Mouse (Mus musculus): Measurements from ENCODE around the gene Gm14685.
"Not testable (repeated sequence)": the region's sequence is repeated elsewhere in the genome, so short reads cannot be mapped to it uniquely, and the experiment has no call there.

Gene Gm14685

DNA sequence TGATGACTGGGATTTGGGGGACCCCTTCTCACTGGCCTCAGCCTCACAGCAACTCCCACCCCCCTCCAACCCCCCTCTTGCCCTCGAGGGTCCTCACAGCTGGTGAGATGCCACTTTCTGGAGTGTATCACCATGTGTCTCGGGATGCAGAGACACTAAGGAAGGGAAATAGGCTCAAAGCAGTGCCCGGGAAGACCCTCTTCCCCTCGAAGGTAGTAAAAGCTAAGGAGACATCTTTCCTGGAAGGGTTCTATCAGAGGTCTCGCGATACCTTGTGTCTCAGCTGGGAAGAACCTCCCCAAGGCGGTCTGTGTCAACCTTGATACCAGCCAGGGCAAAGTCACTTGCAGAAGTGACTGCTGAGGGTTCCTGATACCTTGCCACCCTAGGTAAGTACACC lies at the start of gene Gm14685:
Gene Gm14685, plus strand, starts transcription at position 301 of the 400 bp plus-strand sequence.
- DNase-seq (ENCODE audit: extremely low read depth, low read depth, low spot score) = not testable (repeated sequence)

DNA sequence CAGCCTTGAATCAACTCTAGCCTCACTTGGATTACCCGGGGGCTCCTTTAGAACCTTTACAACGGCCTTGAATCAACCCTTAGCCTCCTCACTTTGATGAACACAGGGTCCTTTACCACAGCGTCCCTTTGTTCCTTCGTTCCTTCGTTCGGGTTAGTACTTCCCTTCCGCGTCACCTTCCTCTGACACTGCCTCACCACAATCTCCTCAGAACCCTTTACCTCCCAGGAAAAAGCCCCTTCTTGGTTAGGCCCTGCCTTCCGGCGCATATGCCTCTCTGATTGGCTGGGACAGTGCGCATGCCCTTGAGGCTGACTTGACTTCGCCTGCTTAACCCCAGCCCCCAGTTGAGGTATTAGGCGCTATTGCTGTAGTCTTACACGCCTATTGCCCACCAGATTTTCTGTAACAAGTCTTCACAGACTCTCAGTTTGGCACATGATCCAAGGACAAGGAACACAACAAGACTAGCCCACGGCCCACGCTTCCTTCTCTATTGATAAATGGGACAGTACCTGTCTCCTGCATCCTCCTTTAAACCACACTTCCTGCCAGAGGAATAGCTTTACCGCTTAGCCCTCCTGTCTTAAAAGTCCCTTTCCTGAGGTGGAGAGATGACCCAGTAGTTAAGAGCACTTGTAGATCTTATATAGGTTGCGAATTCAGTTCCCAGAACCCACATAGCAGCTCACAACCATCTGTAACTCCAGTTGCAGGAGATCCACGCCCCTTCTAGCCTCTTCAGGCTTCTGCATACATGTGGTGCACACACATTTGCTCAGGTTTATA lies 34.4 kb upstream of the Gm14685 start, which contains the start of gene Xlr4a:
Gene Xlr4a, minus strand, starts transcription at position 212 of the 789 bp plus-strand sequence.
- DNase-seq (ENCODE audit: extremely low read depth, low read depth, low spot score) = not testable (repeated sequence)

DNA sequence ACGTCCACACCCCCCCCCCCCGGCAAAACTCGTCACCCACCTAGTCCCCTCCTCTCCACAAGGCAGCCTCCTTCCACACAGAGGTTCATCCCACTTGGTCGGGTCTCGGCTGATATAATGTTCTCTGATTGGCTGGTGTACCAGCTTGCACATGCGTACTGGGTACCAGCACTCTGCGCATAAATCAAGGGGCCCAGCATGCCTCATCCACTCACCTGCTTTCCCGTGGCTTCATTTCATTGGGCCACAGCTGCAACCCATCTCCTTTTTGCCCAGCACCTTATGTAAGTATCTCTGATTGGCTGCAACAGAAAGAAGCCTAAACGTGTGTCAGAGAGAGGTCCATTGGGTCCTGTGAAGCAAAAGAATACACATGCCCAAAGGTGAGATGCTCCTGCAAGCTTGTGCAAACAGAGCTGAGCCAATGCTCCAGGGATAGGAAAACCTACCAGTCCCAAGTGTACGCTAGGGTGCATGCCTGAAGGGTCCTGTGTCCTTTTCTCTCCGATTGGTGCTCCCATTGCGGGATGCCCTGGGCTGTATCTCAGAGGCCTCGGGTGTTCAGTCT lies 19.8 kb upstream of the Gm14685 start, which contains the start of gene Xlr3a:
Gene Xlr3a, minus strand, starts transcription at position 155 of the 568 bp plus-strand sequence.
- not testable (repeated sequence) for DNase-seq (ENCODE audit: extremely low read depth, low read depth, low spot score)

DNA sequence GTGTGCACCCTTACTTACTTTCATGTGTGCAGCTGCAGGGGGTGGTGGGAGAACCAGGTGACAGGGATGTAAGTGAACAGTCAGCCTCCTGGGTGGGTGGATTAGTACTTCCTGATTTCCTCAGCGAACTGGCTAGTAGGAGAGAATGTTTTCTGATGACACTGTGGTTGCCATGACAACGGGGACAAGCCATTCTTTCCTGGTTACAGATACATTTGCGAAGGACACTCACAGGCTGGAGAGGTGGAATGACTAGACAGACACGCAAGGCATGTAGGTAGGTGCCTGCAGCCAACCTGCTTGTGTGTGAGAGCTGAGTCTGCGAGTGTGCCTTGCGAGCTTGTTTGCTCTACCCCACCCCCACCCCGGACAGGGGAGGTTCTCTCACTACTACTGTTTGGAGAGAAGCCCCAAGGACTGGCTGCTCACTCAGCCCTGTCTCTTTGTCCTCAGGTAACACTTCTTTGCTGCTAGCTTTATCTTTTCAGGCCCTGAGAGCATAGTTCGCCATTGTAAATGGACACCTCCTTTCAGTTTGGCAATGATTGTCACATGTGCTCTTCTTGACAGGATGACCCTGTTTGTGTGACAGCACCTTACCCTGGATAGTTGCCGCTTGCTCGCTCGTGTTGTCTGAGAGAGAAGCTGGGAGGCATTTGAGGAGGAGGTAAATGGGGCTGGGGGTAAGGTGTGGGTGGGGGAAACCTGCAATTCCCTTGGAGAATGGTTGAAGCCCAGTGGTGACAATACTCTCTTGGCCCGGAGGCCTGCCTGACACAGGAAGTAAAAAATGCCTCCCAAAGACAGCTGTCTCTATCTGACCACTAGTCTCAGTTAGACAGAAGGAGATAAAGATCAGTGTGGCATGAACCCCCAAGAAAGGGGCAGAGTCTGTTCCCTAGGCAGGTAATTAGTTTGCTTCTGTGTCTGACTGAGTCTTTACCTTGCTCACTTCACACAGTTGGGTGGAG lies 6.3 kb downstream of the Gm14685 start:
- DNase-seq (ENCODE audit: extremely low read depth, low read depth, low spot score) = not testable (repeated sequence)

DNA sequence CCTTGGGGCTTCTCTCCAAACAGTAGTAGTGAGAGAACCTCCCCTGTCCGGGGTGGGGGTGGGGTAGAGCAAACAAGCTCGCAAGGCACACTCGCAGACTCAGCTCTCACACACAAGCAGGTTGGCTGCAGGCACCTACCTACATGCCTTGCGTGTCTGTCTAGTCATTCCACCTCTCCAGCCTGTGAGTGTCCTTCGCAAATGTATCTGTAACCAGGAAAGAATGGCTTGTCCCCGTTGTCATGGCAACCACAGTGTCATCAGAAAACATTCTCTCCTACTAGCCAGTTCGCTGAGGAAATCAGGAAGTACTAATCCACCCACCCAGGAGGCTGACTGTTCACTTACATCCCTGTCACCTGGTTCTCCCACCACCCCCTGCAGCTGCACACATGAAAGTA lies 26.4 kb downstream of the Gm14685 start:
- DNase-seq (ENCODE audit: extremely low read depth, low read depth, low spot score) = not testable (repeated sequence)

DNA sequence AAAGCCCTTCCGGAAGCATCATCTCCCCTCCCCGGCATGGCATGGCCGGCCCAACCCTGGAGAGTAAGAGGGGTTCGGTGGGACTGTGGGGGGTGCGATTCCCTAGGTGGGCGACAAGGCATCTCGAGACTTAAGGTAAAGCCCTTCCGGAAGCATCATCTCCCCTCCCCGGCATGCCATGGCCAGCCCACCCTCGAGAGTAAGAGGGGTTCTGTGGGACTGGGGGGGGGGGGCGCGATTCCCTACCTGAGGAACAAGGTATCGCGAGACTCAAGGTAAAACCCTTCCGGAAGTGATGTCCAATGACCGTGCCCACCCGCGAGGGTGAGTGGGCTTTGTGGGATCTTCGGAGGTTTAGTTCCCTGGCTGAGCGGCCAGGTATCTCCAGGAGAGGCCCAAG lies 31.6 kb downstream of the Gm14685 start, which contains the start of gene Xlr5b:
Gene Xlr5b, plus strand, starts transcription at position 301 of the 400 bp plus-strand sequence.
- not testable (repeated sequence) for DNase-seq (ENCODE audit: extremely low read depth, low read depth, low spot score)

DNA sequence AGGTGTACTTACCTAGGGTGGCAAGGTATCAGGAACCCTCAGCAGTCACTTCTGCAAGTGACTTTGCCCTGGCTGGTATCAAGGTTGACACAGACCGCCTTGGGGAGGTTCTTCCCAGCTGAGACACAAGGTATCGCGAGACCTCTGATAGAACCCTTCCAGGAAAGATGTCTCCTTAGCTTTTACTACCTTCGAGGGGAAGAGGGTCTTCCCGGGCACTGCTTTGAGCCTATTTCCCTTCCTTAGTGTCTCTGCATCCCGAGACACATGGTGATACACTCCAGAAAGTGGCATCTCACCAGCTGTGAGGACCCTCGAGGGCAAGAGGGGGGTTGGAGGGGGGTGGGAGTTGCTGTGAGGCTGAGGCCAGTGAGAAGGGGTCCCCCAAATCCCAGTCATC lies 32.5 kb downstream of the Gm14685 start, which contains the start of gene DXBay18:
Gene DXBay18, minus strand, starts transcription at position 101 of the 400 bp plus-strand sequence.
- DNase-seq (ENCODE audit: extremely low read depth, low read depth, low spot score) = not testable (repeated sequence)

DNA sequence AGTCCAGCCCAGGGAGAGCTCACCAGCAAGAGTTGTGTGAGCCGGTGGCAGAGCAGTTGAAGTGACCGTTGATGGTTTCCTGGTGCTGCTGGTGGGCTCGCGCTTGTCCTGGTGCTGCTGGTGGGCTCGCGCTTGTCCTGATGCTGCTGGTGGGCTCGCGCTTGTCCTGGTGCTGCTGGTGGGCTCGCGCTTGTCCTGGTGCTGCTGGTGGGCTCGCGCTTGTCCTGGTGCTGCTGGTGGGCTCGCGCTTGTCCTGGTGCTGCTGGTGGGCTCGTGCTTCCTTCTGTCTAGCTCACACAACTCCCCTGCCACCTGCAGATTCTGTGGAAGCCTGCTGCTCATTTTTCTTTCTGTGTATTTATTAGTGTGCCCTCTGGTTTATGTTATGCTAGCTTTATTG lies 60.0 kb downstream of the Gm14685 start, which contains the start of gene Spin2d:
Gene Spin2d, minus strand, starts transcription at position 101 of the 400 bp plus-strand sequence.
- DNase-seq (ENCODE audit: extremely low read depth, low read depth, low spot score) = not testable (repeated sequence)
